Mouse (Mus musculus): ENCODE measurements at regions not wholly inside any gene's neighbourhood (a gene's known extent, or its start where the extent isn't known, plus 50 kb on each side); places are given as distances from the start of the nearest gene placed in this dataset.
A peak's percentile ranks its signal among the peaks of the same experiment; 100 is the strongest.
"Not testable (repeated sequence)": the region's sequence is repeated elsewhere in the genome, so short reads cannot be mapped to it uniquely, and the experiment has no call there.

- Histone ChIP-seq H3K9ac (no peak overlapping the region), H3K27me3 (no peaks in the 10 kb centered on the region), H3K4me3 (no peak overlapping the region), H3K27ac (no peak overlapping the region), H3K36me3 (ENCODE audit: poor library complexity, severe bottlenecking) (no peaks in the 10 kb centered on the region), H3K9me3 (replicated peaks) (no peaks in the 10 kb centered on the region), H3K4me2 (no peak overlapping the region), H3K4me1 (no peaks in the 10 kb centered on the region)
- ATAC-seq: no peak
- 93% methylated on average over 1 of the region's 1 CpGs for WGBS
Observed at GRCm38 (mm10) chr3:22681999-22682648, 605.7 kb downstream of the Tbl1xr1 start.

DNA sequence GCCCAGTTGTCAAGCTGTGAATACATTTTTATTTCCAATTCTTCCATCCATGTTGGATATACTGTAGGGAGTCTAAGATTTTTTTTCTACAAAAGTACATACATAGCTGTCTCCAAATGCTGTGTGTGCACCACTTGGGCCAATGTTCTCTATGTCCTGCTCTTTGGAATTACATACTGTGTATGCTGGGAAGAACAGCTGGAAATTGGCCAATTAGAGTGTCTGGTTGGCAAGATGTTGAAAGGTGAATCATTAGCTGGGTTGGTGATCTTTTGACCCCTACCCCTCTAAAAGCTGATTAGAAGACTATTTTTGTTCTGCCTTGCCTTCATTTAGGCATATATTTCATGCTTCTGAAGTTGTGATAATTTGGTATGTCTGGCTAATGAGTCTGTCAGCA is 622.9 kb downstream of the Tbl1xr1 start:
- H3K4me2 ChIP-seq: no peak overlapping the region
- no peaks in the 10 kb centered on the region for H3K27me3 ChIP-seq
- no peak overlapping the region for H3K4me3 ChIP-seq
- no peaks in the 10 kb centered on the region for H3K4me1 ChIP-seq
- H3K27ac ChIP-seq: no peak overlapping the region
- H3K9me3 ChIP-seq (replicated peaks): peaks cover 10% of the 10 kb centered on the region; the same call in 1 of the 2 replicates
- no peak overlapping the region for H3K9ac ChIP-seq
- no peaks in the 10 kb centered on the region for H3K36me3 ChIP-seq (ENCODE audit: poor library complexity, severe bottlenecking)
- no peak for ATAC-seq

GRCm38 (mm10) chr3:22701486-22701885 is 625.0 kb downstream of the Tbl1xr1 start:
- not testable (repeated sequence) for H3K4me3 ChIP-seq; H3K27ac ChIP-seq; H3K4me1 ChIP-seq; ATAC-seq; H3K9ac ChIP-seq; H3K4me2 ChIP-seq; H3K27me3 ChIP-seq; H3K36me3 ChIP-seq (ENCODE audit: poor library complexity, severe bottlenecking)
- 89% methylated on average over 5 of the region's 5 CpGs for WGBS
- H3K9me3 ChIP-seq (replicated peaks): peaks cover 16% of the 10 kb centered on the region

DNA sequence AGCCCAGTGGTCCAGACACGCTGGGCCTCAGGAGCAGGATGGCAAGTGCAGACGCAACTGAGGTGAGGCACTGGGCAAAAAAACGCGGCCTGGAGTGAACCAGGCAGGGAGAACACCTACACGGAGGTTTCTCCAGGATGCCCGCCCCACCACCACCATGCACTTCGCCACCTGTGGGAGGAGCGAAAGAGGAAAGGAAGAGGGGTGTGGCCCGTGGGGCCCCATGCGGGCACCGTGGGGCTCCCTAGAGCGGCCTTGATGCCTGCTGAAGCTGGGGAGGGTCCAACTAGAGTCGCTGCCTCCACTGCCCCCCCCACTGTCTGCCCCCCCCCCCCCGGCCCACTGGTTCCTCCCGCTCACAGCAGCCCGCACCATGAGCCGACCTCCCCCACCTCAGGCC is 629.2 kb downstream of the Tbl1xr1 start:
- no peak overlapping the region for H3K27ac ChIP-seq
- peaks cover 16% of the 10 kb centered on the region for H3K9me3 ChIP-seq (replicated peaks)
- no peak overlapping the region for H3K4me3 ChIP-seq
- no peaks in the 10 kb centered on the region for H3K4me1 ChIP-seq
- H3K27me3 ChIP-seq: no peaks in the 10 kb centered on the region
- no peak for ATAC-seq
- no peak overlapping the region for H3K9ac ChIP-seq
- no peaks in the 10 kb centered on the region for H3K36me3 ChIP-seq (ENCODE audit: poor library complexity, severe bottlenecking)
- H3K4me2 ChIP-seq: no peak overlapping the region
- WGBS: 79% methylated on average over 13 of the region's 17 CpGs

DNA sequence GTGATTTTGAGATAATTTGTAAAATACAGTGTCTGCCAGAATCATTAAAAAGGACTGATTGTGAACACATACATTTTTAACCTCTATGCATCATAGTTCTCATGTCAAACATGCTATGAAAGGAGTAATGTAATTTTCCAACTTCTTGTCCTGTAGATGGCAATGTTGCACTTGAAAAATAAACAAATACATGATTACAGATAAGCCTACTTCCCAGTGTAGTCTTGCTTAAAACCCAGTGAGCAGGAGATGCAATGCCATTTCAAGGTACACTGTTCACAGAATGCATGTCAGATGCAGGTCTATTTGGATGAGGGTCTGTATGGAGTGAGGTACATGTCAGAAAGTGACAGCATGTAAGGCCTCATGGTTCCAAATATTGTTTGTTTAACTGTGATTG is 668.6 kb downstream of the Tbl1xr1 start:
- H3K4me3 ChIP-seq: no peak overlapping the region
- ATAC-seq: peak; percentile 76
- H3K9ac ChIP-seq: no peak overlapping the region
- no peaks in the 10 kb centered on the region for H3K36me3 ChIP-seq (ENCODE audit: poor library complexity, severe bottlenecking)
- H3K9me3 ChIP-seq (replicated peaks): no peaks in the 10 kb centered on the region
- no peak overlapping the region for H3K4me2 ChIP-seq
- no peaks in the 10 kb centered on the region for H3K4me1 ChIP-seq
- H3K27me3 ChIP-seq: no peaks in the 10 kb centered on the region
- H3K27ac ChIP-seq: no peak overlapping the region

Data from forebrain, embryonic 13.5 days (tissue).